Mouse (Mus musculus): Measurements from ENCODE around the gene Zc3h12a.

Zc3h12a gene

DNA sequence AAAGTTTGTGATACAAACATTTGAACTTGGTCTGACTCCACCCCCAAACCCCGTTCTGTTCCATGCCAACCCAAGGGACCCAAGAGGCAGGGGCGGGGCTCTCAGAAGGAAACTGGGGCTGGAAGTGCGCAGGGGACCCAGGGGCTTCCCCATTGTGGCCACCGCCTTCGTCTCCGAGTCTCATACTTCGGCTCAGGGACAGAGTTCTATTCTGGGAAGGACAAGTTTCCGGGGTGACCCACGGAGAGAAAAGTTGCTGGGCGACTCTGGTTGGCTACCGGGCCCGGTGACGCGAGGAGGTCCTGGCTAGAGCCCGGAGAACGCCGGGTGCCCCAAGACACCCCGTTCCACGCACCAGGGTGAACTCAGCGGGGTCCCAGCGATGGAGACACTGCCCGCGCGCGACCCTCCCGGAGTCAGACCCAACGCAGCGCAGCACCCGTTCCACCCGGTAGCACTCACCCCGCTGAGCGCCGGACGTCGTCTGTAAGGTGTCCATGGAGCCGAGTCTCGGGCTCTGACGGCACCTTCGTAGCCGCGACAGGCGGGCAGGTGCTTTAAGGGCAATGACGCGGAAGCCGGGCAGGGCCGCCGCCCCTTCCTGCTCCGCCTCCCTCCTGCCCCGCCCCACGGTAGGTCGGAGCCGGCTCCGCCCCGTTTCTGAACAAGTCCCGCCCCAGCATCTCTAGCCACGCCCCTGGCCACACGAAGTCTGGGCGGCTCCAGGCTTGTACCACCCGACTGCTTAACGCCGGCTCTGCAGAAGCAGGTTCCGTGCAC lies at the start of gene Zc3h12a:
TSS of gene Zc3h12a (minus strand) at position 536 of the 780 bp plus-strand sequence.
- DNase-seq (ENCODE audit: low read depth, low spot score) = peak; percentile 92

DNA sequence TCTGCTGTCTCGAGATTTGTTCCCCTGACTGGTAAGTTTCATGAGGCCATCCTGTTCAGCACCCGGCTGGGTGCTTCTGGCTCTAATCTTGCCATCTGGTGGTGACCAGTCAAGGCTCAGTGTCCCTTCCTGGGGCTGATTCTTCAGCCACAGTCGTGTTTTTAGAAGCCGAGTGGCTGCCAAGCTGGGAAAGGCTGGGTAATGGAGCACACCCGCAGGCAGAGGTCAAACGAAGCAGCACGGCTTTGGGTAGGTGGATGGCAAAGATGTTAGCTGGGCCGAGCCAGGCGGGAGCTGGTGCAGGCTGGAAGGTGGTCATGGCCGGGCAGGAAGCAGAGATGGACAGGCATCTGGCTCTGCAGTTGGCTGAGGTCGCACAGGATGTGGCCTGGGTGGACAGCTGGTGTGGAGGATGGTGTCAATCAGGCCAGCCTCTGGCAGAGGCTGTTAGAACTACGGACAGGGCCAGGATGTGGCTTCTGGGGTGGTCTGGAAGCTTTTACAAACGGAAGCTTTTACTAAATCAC lies 49.1 kb upstream of the Zc3h12a start:
- DNase-seq (ENCODE audit: low read depth, low spot score) = no peak

DNA sequence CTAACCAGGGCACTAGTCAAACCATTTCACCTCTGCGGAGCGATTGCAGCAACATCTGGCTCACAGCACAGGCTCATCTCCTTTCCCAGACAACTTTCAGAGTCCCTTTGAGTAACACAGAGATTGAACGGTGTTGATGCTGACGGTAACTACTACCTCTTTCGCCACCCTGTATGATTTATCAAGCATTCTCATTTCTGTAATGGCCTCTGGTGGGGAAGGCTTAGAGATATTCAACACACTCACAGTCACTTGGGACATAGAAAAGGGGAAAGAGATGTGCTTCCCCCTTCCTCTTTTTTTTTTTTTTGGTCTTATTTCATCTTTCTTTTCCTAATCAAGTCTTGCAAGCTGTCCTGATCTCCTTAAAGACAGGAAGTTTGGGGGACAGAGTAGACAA lies 48.5 kb upstream of the Zc3h12a start:
- no peak for DNase-seq (ENCODE audit: low read depth, low spot score)

DNA sequence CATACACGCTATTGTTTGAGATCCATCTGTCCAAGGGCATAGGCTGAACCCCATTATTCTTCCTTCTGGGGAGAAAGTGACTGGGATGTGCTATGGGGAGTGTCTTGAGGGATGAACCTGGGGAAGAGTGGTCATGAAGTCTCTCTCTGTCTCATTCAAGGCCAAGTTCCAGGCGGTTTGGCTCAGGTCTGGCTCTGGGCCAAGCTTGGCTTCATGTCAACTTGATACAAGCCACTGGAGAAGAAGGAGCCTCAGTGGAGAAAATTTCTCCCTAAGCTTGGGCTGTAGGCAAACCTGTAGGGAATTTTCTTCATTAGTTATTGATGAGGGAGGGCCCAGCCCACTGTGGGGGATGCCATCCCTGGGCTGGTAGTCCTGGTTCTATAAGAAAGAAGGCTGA lies 48.0 kb upstream of the Zc3h12a start:
- no peak for DNase-seq (ENCODE audit: low read depth, low spot score)

DNA sequence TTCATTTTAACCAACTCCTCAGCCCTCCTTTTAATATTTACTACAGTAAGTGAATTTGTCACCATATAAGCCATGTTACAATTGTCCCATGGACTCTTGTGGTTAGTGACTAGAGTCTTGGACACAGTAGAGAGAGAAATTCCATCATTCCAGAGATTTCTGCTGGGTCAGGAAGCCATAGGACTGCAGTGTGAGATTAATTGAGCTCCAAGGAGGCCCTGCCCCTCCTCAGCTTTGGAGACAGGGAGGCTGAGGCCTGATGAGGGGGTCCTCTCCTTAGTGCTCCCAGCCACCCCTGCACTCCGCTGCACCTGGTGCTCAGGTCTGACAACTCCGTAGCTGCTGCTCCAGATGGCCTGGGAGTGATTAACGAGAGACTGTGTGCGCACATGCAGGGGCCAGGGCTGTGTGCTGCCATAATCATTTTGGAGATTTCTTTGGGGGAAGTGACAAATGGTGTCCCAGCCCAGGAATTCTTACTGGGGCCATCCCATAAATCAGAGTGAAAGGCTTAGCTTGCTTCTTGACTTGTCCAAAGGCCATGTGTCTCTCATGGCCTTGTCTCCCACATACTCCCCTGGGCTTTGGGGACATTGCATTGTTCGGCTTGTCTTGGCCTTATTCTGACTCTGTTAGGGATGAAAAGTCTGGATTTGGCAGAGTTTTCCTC lies 47.0 kb upstream of the Zc3h12a start:
- no peak for DNase-seq (ENCODE audit: low read depth, low spot score)

DNA sequence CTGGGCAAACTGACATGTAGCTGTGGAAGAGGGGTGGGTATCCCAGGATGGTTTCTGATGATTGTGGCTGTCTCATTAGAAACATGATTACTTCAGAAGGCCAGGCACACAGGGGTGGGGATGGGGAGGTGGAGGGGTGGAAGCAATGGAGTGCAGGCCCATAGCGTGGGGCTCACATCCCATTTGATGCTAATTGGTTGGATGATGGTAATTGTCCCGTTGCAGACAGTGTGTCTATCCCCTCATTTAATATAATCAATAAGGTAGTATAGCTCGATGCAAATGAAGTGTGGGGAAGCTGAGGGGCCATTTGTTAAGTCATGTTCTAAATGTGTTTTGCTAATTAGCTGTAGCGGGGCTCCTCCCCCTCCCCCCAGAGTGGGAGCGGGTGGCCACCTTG lies 45.5 kb upstream of the Zc3h12a start:
- DNase-seq (ENCODE audit: low read depth, low spot score) = no peak

DNA sequence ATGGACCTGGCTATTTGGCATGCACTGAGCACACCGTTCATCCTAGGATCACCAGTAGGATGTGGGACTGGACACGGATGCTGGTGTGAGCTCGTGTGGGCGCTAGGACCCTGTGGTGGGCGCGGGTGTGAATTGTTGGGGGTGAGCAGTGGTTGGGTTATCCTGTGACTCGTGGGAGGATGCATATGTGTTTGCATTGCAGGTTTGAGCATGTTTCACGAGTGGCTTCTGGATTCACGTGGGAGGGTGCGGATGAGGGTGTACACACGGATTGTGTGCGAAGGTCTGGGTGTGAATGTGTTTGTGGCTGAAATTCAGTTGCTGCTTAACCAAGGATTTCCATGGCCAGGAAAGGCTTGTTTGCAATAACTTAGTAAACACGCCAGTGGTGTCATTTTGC lies 45.1 kb upstream of the Zc3h12a start:
- DNase-seq (ENCODE audit: low read depth, low spot score) = no peak

DNA sequence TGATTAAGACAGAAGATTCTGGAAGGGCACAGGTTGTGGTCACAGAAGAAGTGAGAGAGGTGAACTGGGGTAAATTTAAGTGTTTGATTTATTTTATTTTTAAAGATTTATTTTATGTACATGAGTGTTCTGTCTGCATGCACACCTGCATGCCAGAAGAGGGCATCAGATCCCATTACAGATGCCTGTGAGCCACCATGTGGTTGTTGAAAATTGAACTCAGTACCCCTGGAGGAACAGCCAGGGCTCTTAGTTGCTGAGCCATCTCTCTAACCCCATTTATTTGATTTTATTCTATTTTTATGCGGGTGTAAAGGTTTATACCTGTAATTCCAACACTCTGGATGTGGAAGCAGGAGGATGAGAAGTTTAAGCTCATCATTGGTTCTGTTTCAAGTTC lies 40.1 kb upstream of the Zc3h12a start:
- DNase-seq (ENCODE audit: low read depth, low spot score) = no peak

DNA sequence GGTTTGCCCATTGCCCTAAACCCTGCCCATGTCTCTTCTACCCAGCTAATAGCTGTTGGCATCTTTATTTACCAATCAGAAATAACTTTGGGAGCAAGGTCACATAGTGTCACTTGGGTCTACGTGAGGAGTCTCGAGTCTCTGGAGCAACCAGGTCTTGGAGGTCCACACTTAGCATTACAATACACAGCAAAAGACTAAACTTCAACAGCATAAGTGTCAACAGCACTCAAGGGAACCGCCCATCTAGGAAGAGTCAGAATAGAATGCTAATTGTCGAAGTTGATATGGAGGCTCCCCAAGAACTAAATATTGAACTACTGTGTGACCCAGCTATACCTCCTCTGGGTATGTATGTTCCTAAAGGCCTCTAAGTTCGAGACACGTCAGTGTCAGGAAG lies 37.2 kb upstream of the Zc3h12a start:
- peak; percentile 56 for DNase-seq (ENCODE audit: low read depth, low spot score)

DNA sequence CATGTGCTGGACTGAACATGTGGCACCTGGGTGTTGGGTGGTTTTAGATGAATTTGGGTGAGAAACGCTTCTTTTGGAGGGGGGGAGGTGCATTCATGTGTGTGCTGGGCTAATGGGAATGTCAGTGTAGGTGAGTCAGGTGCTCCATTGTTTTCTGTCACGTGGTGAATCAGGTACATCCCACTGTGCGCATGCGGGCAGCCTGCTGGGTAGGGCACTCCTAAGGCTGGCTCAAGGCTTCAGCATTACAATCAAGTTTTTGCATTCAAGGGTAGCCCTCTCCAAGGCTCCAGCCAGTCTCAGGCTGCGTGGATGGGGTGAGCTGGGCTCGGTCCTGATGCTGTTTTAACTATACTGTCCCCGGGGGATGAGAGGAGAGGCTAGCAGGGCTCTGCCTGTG lies 35.1 kb upstream of the Zc3h12a start:
- DNase-seq (ENCODE audit: low read depth, low spot score) = peak; percentile 91

DNA sequence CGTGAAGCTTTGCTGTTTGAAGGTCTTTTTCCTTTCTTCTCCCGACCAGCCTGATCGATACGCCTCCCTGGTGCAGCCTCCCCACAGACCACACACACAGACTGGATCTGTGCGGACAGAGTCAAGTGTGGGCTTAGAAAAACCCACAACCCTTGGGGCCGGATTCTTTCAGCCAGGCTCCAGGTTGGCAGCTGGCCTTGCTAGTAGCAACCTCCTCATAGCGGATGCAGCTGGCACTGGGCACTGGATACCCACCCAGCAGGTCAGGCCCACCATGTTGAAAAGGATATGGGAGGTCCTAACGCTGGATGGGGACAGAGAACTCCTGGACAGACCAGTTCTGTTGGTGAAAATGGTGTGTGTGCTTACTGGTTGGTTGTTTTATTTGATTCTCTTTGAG lies 33.8 kb upstream of the Zc3h12a start:
- DNase-seq (ENCODE audit: low read depth, low spot score) = no peak

DNA sequence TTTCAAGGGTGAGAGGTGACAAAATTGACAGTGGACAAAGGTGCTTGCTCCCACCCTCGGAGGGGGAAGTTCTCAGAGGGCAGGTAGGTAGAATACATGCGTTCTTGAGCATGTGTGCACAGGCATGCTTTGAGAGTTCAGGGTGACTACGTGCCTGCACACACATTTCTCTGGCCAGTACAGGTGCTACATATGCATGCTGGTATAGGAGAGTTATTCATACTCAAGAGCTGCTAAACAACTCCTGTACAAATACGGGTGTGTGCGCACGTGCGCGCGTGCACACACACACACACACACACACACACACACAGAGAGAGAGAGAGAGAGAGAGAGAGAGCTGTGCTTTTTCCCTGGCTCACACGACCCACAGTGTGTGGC lies 33.3 kb upstream of the Zc3h12a start:
- DNase-seq (ENCODE audit: low read depth, low spot score) = no peak

DNA sequence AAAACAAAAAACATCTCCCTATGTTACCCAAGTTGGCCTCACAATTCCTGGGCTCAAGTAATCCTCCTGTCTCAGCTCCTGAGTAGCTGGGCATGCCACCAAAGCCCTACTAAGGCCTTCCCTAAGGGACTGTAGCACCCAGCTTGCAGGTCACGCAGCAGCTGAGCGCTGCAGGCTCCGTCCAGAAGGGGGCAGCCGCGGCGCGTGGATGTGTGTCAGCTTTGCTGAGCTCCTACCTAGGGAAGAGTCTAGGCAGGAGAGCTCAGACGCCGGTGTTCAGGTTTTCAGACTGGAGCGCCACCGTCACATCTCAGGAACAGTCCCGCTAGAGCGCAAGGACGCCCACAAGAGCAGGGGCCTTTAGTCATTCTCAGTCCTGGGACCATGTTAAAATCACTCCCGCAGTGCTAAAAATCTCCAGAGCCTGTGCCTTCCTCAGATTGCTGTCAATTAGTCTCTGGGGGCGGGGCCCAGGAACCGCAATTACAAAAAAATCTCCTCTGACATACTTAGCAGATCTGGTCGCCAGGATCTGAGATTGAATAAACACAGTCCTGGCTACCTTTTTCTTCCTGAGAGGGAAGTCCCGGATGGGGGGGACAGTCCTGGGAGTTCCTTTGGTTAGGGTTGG lies 32.8 kb upstream of the Zc3h12a start:
- DNase-seq (ENCODE audit: low read depth, low spot score) = peak; percentile 94

DNA sequence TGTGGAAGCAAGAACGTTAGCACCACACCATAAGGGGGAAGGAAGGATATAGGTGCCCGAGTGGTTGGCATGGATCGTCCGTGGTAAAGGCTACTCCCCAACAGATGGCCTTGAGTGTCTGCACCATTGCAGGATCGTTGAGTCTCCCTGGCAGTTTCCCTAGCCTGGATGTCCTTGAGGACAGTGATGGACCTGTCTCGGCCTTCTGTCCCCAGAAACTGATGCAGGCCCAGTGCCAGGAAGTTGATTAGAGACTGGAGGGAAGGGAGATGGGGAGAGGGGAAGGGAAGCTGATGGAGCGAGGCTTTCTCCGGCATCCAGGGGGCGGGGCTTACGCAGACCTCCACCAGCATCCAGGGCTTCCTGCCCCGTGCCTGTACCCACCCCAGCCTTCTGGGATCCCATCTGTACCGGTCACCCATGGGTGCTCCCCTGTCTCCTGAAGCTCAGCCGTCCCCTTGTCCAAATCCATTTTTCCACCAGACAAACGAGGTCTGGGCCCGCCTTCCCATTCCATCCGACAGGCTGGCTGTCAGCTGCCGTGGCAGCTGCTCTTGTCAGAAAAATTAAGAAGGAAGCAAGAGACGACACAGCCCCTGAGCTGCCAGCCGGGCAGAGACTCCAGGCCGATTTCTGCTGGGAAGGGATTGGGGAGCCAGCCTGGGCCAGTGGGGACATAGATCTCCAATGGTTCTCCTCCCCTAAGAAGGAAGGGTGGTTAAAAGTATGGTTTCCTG lies 31.1 kb upstream of the Zc3h12a start:
- DNase-seq (ENCODE audit: low read depth, low spot score) = no peak

DNA sequence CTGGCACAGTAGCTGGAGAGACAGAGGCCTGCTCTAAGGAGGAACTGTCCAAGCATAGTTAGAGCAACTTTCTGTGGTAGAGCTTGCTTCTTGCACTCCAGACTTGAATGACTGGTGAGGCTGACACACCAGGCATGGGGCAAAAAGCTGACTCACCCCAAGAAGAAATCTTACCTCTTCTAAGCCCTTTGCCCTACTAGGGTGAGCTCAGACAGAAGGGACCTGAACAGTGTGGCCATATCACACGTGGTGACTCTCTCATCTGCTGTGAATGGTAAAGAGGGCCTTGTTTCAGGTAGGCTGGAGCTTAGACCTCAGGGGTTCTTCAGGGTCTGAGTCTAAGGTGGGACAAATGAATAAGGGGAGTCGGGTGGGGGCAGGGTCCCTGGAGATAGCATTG lies 30.4 kb upstream of the Zc3h12a start:
- DNase-seq (ENCODE audit: low read depth, low spot score) = no peak

DNA sequence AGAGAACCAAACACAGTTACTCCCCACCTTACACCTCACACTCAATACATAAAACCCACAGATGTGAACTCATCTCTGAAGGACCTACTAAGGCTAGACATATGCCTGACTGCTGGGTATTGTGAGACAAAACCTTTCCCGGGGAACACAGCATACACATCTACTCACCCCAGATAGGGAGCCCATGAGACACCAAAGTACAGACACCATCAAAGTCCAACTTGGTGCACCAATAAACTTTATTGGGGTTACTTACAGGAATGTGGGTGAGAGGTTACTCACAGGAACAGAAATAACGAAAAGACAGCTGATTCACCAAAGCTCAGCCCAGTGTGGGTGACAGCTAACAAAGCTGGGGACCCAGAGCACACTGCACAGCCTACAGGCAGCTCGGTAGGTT lies 29.7 kb upstream of the Zc3h12a start:
- DNase-seq (ENCODE audit: low read depth, low spot score) = no peak

DNA sequence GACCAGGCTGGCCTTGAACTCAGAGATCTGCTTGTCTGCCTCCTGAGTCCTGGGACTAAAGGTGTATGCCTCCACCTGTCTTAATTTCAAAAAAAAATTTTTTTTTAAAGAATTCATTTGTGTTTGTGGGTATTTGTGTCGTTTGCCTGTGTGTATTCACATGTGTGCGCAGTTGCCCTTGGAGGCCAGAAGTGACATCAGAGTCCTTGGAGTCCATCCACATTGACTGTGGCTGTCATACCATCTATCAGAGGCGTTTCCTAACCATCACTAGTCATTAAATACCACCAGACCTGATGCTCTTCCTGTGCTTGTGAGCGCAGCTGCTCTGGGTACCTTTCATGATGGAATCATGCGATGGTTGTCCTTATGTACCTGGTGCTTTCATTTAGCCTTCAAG lies 28.0 kb upstream of the Zc3h12a start:
- DNase-seq (ENCODE audit: low read depth, low spot score) = no peak

DNA sequence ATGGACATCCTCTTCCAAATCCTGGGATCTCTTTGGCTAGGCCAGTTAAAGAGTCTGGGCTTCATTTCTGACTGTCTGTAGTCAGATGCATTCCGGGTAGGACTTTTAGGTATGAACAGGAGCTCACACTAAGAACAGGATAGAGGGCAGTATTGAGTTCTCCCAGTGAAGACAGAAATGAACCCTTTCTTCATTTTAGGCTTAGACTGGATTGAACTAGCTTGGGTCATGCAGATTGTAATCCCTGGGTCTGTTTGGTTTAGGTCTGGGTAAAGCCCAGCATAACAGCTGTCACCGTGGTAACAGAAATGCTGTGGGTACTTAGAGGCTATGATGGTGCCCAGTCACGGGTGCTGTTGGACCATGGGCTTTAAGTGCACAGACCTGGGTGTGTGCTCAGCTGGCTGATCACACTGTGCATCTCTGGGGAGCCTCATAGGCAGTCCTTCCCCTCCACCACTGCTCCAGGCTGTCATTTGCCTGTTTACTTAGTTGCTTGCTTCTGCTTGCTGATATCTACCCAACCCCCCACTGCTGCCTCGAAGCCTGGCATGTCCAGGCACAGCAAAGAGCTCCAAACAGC lies 26.1 kb upstream of the Zc3h12a start:
- peak; percentile 66 for DNase-seq (ENCODE audit: low read depth, low spot score)

DNA sequence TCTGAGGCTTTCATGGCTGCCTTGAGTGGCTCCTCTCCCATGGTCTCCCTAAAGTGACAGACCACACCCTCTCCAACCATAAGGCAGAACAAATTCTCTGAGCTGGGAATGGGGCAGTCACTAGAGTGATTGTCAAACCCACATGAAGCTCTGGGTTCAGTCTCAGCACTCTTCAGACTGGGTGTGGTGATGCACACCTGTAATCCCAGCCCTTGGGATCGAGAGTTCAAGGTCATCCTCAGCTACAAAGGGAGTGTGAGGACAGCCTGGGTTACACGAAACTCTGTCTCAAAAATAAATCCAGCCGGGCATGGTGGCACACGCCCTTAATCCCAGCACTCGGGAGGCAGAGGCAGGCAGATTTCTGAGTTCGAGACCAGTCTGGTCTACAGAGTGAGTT lies 24.8 kb upstream of the Zc3h12a start:
- peak; percentile 77 for DNase-seq (ENCODE audit: low read depth, low spot score)

DNA sequence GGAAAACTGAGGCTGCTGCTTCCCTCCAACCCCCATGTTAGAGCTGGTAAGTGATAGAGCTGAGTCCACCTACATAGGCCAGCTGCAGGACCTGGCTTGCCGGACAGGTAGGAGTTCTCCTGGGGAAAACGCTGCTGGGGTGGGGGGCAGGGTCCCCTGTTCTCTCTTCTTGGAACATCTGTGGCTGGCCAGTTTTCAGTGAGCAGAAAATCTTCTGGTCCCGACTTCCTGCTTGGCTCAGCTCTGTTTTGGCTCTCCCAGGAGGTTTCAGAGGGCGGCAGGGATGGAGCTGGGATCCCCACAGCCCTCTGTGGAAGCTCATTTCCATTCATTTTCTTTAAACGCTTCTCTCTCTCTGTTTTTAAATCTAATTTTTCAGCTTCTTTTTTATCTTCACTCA lies 21.8 kb upstream of the Zc3h12a start:
- no peak for DNase-seq (ENCODE audit: low read depth, low spot score)

DNA sequence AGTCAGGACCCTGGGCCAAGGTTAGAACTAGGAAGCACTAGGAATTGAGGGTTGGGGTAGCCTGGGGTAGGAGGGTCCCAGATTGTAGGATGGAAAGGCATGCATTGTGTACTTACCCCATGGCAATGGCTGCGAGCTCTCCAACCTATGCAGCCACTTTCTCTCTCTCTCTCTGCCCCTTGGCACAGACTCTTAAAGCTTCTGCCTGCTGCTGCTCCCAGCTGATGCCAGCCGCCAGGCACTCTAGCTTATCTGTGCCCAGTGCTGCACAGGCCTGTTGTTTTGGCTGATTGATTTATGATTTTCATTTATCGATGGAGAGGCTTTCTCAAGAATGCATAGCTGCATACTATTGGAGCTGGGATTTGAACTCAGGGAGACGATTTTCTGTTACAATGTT lies 20.3 kb upstream of the Zc3h12a start:
- DNase-seq (ENCODE audit: low read depth, low spot score) = no peak

DNA sequence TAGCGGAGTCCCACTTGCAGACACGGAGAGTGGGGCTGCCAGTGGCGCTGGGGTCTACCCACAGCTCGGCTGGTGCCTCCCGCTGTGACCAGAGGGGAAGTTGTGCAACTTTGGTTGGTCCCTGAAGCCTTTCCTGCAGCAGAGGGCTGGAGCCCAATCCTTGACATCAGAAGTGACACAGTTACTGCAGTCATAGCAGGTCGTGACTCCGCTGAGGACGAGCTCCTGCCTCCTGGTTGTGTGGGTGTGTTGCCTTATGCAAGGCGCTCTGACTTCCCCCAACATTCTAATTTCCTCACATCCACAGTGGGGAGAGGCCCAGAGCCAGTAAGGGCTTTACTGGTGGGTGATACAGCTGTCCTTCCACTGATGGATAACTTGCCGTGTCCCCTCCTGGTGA lies 17.6 kb upstream of the Zc3h12a start:
- DNase-seq (ENCODE audit: low read depth, low spot score) = peak; percentile 66
